Mouse (Mus musculus) kidney, postnatal 14 days (tissue): ENCODE results near the gene Rpp25l.
"Not testable (repeated sequence)": the region's sequence is repeated elsewhere in the genome, so short reads cannot be mapped to it uniquely, and the experiment has no call there.

ENCODE experiments used
- DNase-seq: peaks from one replicate; pipeline ENCODE4 v3.0.0; 2022; ENCODE audit warnings: mixed read lengths

Rpp25l gene

DNA sequence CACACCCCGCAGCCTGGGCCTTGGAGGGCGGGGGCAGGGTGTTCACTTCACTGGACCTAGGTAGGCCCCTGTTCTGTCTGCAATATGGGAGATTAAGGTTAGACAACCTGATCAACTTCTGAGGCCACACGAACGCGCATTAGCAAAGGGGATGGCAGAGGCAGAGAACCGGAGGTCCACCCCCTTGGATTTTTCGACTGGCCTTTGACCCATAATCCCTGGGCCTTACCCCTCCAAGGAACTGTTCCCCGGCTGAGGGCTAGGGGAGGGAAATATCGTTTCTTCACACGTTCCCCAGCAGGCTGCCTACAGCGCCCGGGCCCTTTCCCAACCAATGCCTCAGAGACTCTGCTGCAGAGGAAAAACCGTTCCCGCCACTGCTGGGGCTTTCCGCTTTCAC, 16.9 kb downstream of the Rpp25l start:
- not testable (repeated sequence) for DNase-seq

DNA sequence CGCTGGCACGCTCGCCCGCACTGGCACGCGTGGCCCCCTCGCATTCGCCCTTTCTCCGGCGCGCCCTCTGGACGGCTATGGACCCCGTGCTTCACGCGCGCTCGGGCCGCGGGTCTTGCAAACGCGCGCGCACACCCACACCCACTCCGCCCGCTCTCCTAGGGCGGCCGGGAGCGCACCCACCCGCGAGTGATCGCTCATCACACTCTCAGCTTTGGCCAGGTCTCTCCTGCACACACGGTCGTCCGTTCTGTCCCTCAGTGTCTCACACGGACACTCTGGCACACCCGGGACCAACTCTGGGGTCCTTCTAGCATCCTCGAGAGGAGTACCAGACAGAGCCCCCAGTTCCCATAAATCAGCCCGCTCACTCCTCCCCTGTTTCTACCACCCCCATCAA, 17.5 kb downstream of the Rpp25l start:
- not testable (repeated sequence) for DNase-seq

DNA sequence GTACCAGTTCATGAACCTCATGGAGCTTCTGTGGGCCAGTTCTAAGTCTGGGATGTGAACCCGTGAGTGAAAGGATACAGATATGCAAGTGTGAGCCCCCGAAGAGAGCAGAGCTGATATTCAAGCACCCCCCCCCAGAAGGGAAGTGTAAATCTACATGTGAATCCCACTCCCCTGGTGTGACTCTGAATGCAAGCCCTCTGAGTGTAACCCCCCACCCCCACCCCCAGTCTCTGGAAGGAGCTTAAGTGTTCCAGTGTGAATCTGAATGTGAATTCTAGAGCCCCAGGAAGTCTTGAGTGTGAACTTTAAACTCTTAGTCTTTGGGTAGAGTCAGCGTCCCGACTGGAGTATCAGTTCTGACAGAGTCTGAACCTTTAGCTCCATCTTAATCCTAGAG, 19.8 kb downstream of the Rpp25l start:
- DNase-seq, result not testable (repeated sequence)

GRCm38 (mm10) chr4:41690014-41690413, 23.3 kb downstream of the Rpp25l start:
- DNase-seq, result not testable (repeated sequence)

DNA sequence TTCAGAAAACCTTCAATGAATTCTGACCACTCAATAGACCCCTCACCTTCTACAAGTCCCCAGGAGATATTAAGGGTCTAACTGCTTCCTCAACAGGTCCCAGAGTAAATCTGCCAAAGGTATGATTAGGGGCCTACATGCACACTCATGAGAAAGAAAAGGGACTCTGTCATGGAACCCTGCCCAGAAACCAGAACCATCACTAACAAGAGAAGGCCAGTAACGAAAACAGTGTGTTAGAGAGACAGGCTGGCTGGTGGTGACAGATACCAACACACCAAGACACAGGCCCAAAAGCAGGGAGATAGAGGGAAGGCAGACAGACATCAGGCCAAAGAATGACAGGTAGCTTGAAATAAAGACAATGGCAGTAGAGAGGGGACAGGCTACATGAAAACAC, 24.8 kb downstream of the Rpp25l start:
- DNase-seq, result not testable (repeated sequence)

DNA sequence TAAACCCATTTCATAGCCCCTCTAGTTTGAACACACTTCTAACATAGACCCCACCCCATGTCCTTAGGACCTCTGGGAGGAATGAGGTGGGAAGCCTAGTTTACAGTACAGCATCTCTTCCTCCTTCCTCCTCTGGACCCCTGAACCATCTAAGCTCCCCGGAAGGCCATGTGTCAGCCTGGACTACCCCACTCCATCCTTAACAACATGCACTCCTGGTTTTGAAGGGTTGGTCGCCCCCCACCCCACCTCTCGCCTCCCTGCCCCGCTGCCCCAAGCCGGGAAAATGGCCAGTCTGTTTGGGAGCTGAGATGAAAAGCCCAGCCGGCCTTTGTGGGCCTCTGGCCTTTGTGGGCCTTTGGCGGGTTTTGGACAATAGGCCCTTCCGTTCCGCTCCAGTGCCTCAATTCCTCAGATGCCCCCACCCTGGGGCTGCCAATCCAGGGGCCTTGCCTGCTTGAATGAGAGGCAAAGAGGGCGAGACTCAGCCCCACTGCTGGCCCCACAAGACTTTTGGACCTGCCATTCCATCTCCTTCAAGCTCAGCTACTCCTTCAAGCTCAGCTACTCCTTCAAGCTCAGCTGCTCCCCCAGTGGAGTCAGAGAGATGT, 27.3 kb downstream of the Rpp25l start:
- not testable (repeated sequence) for DNase-seq

DNA sequence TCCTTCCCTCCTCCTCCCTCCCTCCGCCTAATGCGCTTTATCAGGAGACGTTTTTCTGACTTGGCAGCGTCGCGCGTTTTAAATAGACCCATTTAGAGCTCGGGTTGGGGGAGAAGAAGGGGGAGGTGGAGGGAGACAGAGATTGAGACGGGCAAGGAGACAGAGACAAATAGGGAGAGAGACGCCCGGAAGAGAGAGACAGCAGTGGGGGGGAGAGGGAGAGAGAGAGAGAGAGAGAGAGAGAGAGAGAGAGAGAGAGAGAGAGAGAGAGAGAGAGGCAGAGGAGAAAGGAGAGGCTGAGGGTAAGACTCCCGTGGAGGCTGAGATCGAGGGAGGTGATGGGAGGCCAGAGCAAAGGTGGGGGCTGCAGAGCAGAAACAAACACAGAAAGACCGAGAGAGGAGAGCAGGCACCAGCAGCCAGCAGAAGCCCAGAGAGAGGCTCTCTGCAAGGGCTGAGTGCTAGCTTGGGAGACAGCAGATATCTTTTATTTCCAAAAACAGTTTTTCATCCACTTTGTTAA, 28.3 kb downstream of the Rpp25l start:
- DNase-seq, result not testable (repeated sequence)

GRCm38 (mm10) chr4:41684131-41684930, 29.0 kb downstream of the Rpp25l start:
- DNase-seq, result not testable (repeated sequence)

DNA sequence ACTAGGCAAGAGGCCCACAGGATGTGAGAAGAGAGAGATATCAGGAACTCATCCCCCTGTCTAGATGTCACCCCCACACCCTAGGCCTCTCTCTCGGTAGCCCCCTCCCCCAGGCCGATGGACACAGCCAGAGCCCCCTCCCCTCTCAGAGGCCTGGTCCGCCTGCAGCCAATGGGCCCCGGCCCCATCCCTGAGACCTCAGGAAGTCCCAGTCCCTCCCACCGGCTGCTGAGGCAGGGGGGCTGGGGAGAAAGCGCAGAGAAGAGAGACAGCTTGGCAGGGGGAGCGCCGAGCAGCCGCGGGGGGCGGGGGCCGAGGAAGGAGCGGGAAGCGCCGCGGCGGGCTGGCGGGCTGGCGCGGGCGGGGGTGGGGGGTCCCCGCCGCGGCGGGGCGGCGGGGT, 30.0 kb downstream of the Rpp25l start:
- DNase-seq, result not testable (repeated sequence)

- DNase-seq, result no peak
Observed at GRCm38 (mm10) chr4:41682789-41683188, 30.5 kb downstream of the Rpp25l start.

DNA sequence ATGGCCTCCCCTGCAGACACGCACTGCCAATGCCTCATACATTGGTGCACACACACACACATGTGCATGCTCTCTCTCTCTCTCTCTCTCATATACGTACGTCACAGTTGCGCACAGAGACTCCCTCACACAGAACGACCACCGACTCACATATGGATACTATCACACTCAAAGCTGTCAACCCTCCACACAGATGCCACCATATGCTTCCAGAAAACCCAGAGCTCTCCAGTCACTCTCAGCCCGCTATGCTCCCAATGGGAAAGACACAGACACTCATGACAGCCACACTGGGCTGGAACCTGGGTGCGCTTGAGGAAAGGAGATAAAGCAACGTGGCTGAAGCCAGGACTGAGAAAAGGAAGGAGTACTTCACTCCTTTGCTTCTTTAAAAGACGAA, 31.4 kb downstream of the Rpp25l start:
- no peak for DNase-seq

DNA sequence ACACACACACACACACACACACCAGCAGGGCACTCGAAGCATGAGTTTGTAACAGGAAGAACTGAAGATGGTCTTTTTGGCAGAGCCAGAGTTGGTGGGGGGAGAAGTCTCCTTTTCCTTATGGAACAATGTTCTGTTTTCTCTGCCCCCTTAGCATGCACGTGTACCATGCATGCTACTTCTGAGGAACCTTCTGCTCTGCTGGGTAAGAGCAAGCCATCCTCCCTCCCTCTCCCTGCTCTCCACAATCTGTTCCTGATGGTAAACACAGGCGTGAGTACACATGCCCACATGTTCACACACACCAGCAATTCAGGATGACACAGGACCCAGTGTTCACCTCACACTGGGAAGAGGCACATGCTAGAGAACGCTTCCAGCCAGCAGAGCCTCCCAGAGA, 32.2 kb downstream of the Rpp25l start:
- DNase-seq, result no peak

- DNase-seq, result no peak
Observed at GRCm38 (mm10) chr4:41679291-41679690, 34.0 kb downstream of the Rpp25l start.

GRCm38 (mm10) chr4:41678863-41679262, 34.5 kb downstream of the Rpp25l start:
- DNase-seq, result no peak

DNA sequence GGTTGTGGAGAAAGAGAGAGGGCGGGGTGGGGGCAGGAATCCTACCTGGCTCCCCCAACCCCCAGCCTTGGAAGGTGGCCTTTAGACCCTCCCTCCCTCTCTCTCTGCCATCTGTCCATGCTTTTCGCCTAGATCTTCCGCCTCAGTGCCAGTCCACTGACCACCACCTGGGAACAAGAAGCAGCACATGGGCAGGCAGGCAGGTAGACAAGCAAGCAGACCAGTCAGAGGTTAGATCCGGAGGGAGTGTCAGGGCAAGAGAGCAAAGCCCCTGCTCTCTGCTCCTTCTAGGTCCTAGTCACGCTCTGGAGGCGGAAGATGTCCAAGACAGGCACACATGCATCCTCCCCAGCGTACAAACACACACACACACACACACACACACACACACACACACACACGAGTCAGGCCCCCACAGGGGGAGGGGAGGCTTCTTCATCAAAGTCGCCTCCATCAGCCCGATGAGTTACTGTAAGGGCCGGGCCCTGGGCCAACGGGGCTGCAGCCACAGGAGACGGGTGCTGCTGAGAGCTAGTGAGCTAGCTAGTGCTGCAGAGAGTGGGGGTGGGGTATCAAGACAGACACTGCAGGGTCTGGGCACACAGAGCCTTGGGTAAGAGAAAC, 36.2 kb downstream of the Rpp25l start:
- peak; percentile 74 for DNase-seq

DNA sequence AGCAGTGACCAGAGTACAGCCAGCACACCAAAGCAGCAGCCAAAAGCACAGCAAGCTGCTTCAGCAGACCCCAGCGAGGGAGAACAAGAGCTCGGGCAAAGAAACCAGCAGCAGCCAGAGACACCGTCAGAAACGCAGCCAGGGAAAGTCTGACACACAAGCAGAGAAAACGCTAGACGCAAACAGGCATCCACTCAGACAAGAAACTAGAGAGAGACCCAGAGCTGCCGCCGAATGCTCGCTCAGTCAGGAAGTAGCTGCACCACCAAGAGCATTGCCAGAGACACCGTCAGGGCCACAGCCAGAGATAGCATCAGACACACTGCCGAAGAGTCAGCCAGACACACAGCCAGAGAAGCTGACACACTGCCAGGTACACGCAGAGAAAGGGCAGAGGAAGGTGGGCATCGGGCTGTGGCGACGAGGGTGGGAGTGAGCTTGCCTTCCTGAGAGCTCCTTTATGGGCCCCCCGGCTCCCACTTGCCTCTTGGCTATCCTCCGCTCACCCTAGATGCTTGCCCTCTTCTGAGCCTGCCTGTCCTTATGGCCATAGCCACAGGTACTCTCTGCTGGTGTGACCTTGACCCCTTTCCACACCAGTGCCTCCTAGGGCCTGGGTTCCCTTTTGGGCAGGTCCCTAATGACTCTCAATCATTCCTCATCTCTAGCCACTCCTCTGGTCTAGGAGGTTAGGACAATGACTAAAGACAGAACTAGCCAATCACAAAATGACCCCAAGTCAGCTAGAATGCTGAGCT, 36.9 kb downstream of the Rpp25l start:
- DNase-seq, result no peak

DNA sequence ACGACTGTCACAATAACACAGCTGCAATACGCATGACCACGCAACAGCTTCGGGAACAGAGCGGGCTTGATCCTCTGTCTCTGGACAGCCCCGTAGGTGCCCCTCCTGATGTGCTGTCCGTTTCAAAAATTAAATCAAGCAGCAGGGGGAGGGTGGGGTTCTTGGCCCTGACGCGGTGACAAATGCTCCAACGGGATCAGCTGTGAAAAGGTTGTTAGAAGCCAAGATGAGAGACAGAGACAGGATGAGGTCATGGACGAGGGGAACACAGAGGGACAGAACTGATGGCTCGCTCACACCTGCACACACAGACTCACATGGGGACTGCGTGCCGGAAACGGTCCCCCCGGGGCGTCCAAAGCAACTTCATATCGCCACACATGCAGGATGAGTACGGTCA, 40.1 kb downstream of the Rpp25l start:
- DNase-seq, result no peak

DNA sequence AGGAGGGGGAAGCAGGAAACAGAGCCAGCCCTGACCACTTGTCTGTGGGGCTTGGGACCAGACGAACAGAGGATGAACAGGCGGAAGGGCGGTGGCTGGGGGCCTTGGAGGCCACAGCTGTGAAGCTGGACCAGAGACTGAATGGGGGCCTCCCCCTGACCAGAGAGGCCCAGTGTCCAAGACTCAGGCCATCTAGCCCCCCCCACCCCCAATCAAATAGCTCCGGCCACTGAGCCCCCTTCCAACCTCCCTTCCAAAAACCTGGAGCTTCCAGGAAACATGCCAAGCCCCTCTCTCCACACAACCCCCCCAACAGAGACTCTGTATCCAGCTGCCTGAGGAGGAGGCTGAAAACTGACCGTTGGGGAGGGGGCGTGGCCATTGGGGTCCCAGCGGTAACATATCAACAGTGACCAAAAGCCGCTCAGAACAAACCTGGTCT, 40.8 kb downstream of the Rpp25l start:
- no peak for DNase-seq

- no peak for DNase-seq
Observed at GRCm38 (mm10) chr4:41671963-41672480, 41.3 kb downstream of the Rpp25l start.

GRCm38 (mm10) chr4:41671500-41671899, 41.8 kb downstream of the Rpp25l start:
- DNase-seq, result no peak

DNA sequence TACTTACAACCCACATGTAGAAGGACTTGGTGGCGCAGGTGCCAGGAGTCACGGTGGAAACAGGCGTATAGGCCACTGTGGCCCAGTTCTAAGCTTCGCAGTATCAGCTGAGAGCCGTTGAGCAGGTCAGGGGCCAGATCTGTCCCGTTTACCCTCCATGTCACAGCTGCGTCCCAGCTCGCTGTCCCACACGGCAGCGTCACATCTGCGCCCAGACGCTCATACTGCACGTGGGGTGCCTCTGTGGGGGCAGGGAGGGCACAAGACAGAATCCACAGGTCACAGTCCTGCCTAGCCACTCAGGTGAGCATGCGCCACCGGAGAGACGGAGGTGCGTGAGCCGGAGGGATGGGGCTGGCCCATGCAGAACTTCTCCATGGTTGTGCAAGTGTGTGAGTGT, 42.5 kb downstream of the Rpp25l start:
- no peak for DNase-seq

GRCm38 (mm10) chr4:41666646-41667045, 46.7 kb downstream of the Rpp25l start:
- DNase-seq, result no peak
